Mouse (Mus musculus): ENCODE results near the gene Rsph9.

Rsph9 gene

GRCm38 (mm10) chr17:46143578-46144423 lies at the start of gene Rsph9:
Gene Rsph9, minus strand, starts transcription at chr17:46144216.
- DNase-seq: peak; percentile 88

- no peak for DNase-seq
These were observed 44.8 kb upstream of the Rsph9 start for GRCm38 (mm10) chr17:46188829-46189228.

GRCm38 (mm10) chr17:46182273-46182672 lies 38.3 kb upstream of the Rsph9 start:
- peak; percentile 38 for DNase-seq

GRCm38 (mm10) chr17:46170538-46170937 lies 26.5 kb upstream of the Rsph9 start:
- DNase-seq: peak; percentile 58

GRCm38 (mm10) chr17:46168768-46169167 lies 24.8 kb upstream of the Rsph9 start:
- no peak for DNase-seq

GRCm38 (mm10) chr17:46168318-46168717 lies 24.3 kb upstream of the Rsph9 start:
- no peak for DNase-seq

- peak; percentile 33 for DNase-seq
These were observed 23.0 kb upstream of the Rsph9 start for GRCm38 (mm10) chr17:46167014-46167413.

- DNase-seq: no peak
These were observed 22.3 kb upstream of the Rsph9 start for GRCm38 (mm10) chr17:46166270-46166669.

- no peak for DNase-seq
These were observed 21.4 kb upstream of the Rsph9 start for GRCm38 (mm10) chr17:46165460-46165859.

GRCm38 (mm10) chr17:46164791-46165190 lies 20.8 kb upstream of the Rsph9 start:
- DNase-seq: no peak

- DNase-seq: no peak
These were observed 20.3 kb upstream of the Rsph9 start for GRCm38 (mm10) chr17:46164301-46164700.

GRCm38 (mm10) chr17:46162951-46163421 lies 19.0 kb upstream of the Rsph9 start:
- DNase-seq: peak; percentile 70

- DNase-seq: no peak
These were observed 18.5 kb upstream of the Rsph9 start for GRCm38 (mm10) chr17:46162551-46162950.

GRCm38 (mm10) chr17:46161710-46162109 lies 17.7 kb upstream of the Rsph9 start:
- DNase-seq: no peak

GRCm38 (mm10) chr17:46161179-46161578 lies 17.2 kb upstream of the Rsph9 start:
- DNase-seq: no peak

GRCm38 (mm10) chr17:46160686-46161085 lies 16.7 kb upstream of the Rsph9 start, which contains the start of gene Gtpbp2:
Gene Gtpbp2, plus strand, starts transcription at chr17:46161032.
- peak; percentile 100 for DNase-seq

- peak; percentile 99 for DNase-seq
These were observed 16.2 kb upstream of the Rsph9 start for GRCm38 (mm10) chr17:46160090-46160662.

- DNase-seq: no peak
These were observed 15.2 kb upstream of the Rsph9 start for GRCm38 (mm10) chr17:46159236-46159635.

- no peak for DNase-seq
These were observed 13.1 kb upstream of the Rsph9 start for GRCm38 (mm10) chr17:46157131-46157530.

- no peak for DNase-seq
These were observed 12.7 kb upstream of the Rsph9 start for GRCm38 (mm10) chr17:46156680-46157079.

- no peak for DNase-seq
These were observed 10.3 kb upstream of the Rsph9 start for GRCm38 (mm10) chr17:46154336-46154735.

GRCm38 (mm10) chr17:46152847-46153782 lies 9.1 kb upstream of the Rsph9 start, which contains the start of gene Mad2l1bp:
Gene Mad2l1bp, minus strand, starts transcription at chr17:46153553.
- DNase-seq: peak; percentile 95

- DNase-seq: no peak
These were observed 4.1 kb downstream of the Rsph9 start for GRCm38 (mm10) chr17:46139872-46140271.
